Mouse (Mus musculus): ENCODE data around the gene Lsg1. TPM values are rescaled to one million over a fixed set of nuclear protein-coding genes. Genes with fewer than 3 reads are reported as not detected.

The Lsg1 gene
- polyA plus RNA-seq, 1 experiment from 2014 or later: 45.5 TPM

DNA sequence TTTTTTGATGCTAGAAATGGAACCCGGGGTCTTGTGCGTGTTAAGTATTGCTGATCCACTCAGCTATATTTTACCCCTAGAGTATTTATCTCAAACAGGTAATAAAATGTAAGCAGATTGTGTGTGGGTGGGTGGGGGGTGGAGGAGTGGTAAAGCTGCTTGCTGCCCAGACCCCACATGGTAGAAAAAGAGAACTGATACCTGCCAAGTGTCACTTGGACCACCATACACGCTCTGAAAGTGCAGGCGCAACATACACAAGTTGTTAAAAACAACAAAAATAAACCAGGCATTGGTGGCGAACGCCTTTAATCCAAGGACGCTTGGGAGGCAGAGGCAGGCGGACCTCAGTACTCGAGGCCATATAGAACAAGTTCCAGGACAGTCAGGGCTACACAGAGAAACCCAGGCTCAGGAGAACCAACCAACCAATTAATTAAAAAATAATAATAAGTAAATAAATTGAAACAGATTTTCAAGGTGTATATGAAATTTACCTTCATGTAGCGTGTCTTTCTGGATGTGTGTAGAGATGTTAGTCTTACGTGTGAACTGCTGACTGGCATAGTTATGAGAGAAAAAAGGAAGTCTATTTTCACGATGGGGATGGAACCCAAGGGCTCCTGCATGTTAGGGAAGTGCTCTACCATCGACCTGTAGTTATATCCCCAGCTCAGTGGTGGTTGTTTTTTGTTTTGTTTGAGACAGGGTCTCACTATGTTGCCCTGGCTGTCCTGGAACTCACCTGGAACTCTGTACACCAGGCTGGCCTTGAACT lies 75.6 kb downstream of the Lsg1 start:
- 80% methylated on average over 13 of the region's 13 CpGs for WGBS
- Histone ChIP-seq H3K4me3 (peak overlapping the region; percentile 55), H3K4me1 (replicated peaks) (peaks cover 29% of the 10 kb centered on the region), H3K9ac (peak overlapping the region; percentile 74; the same call in 1 of the 2 replicates), H3K9me3 (no peaks in the 10 kb centered on the region), H3K27ac (replicated peaks) (peak overlapping the region; percentile 88), H3K4me2 (peak overlapping the region; percentile 67), H3K27me3 (no peaks in the 10 kb centered on the region), H3K36me3 (peaks cover 12% of the 10 kb centered on the region; the same call in 1 of the 2 replicates)
- no peak for ATAC-seq (ENCODE audit: low FRiP score, low read depth)

- Histone ChIP-seq H3K9me3 (no peaks in the 10 kb centered on the region), H3K36me3 (peaks cover 10% of the 10 kb centered on the region; the same call in 1 of the 2 replicates), H3K4me3 (peak overlapping the region; percentile 55), H3K9ac (peak overlapping the region; percentile 74), H3K4me2 (peak overlapping the region; percentile 67), H3K27me3 (no peaks in the 10 kb centered on the region), H3K4me1 (replicated peaks) (peaks cover 29% of the 10 kb centered on the region), H3K27ac (replicated peaks) (peak overlapping the region; percentile 88)
- WGBS: 3% methylated on average over 44 of the region's 44 CpGs
- peak; percentile 92 for ATAC-seq (ENCODE audit: low FRiP score, low read depth)
Observed at GRCm38 (mm10) chr16:30510504-30511451, 76.6 kb downstream of the Lsg1 start.

Other genes with a start within 250 kb of the Lsg1 start
- 8.8 and 9.6 TPM in 2 replicates for gene Atp13a3, start 181.6 kb downstream of the Lsg1 start, polyA plus RNA-seq (2015; fragmentation: Nextera tagmentation; extraction: Ambion mirVana)
- 67.9 and 72.6 TPM in 2 replicates for gene Tmem44, start 36.8 kb downstream of the Lsg1 start, polyA plus RNA-seq (2015; fragmentation: Nextera tagmentation; extraction: Ambion mirVana)
- 19.6 and 21.6 TPM in 2 replicates for gene Fam43a, start 12.1 kb upstream of the Lsg1 start, polyA plus RNA-seq (2015; fragmentation: Nextera tagmentation; extraction: Ambion mirVana)

Data from hindbrain, embryonic 15.5 days (tissue).